Mouse (Mus musculus) forebrain, embryonic 14.5 days (tissue): ENCODE measurements around the gene Radil. TPM values are rescaled to one million over a fixed set of nuclear protein-coding genes. Genes with fewer than 3 reads are reported as not detected.

Experiments
- ATAC-seq: fragments of 200-750 bp; cut with Nextera tagmentation; 2 replicates; pipeline ENCODE4 v1.8.0; 2017; ENCODE audit warnings: mild to moderate bottlenecking, moderate library complexity
- DNase-seq: peaks from one replicate; pipeline ENCODE4 v3.0.0-alpha.2; 2015; ENCODE audit warnings: low spot score
- H3K27ac ChIP-seq: fragments of 300-500 bp; sonication (generic); 2 replicates; pipeline ENCODE4 v1.5.1; 2014; ENCODE audit warnings: low read depth, mild to moderate bottlenecking, control low read depth, low read length, moderate library complexity
- H3K27me3 ChIP-seq: fragments of 300-500 bp; sonication (generic); replicated peaks from 2 replicates; pipeline ENCODE4 v1.6.1; 2014; ENCODE audit warnings: low read length, control low read depth, mixed read lengths; ENCODE audit not compliant: control insufficient read depth, insufficient read depth
- H3K36me3 ChIP-seq: fragments of 300-500 bp; sonication (generic); 2 replicates; pipeline ENCODE4 v1.6.1; 2014; ENCODE audit warnings: low read length, control low read depth; ENCODE audit not compliant: control insufficient read depth, insufficient read depth
- H3K4me1 ChIP-seq: fragments of 300-500 bp; sonication (generic); 2 replicates; pipeline ENCODE4 v1.6.1; 2014; ENCODE audit warnings: antibody characterized with exemption, low read length, control low read depth; ENCODE audit not compliant: control insufficient read depth, insufficient read depth
- H3K4me2 ChIP-seq: fragments of 300-500 bp; sonication (generic); 2 replicates; pipeline ENCODE4 v1.6.1; 2014; ENCODE audit warnings: mild to moderate bottlenecking, control low read depth, low read length
- H3K4me3 ChIP-seq: fragments of 300-500 bp; sonication (generic); 2 replicates; pipeline ENCODE4 v1.5.1; 2014; ENCODE audit warnings: low read depth, low read length, control low read depth
- H3K9ac ChIP-seq: fragments of 300-500 bp; sonication (generic); 2 replicates; pipeline ENCODE4 v1.6.1; 2014; ENCODE audit warnings: mild to moderate bottlenecking, low read length, control low read depth, moderate library complexity
- H3K9me3 ChIP-seq: fragments of 300-500 bp; sonication (generic); replicated peaks from 2 replicates; pipeline ENCODE4 v1.6.1; 2016; ENCODE audit warnings: low read length, control low read depth, mixed read lengths; ENCODE audit not compliant: control insufficient read depth
- WGBS: fragments of 180-500 bp; shearing (Covaris S2); extraction: QIAGEN DNeasy Blood & Tissue Kit; methylation state at CpG from one replicate; pipeline ENCODE4 v1.1.7; 2014; 5-methylcytosine and 5-hydroxymethylcytosine counted together
- polyA plus RNA-seq: library from polyadenylated mRNA; unstranded; fragments of >200 nt; fragmentation: Nextera tagmentation; extraction: Ambion mirVana; gene quantifications from 2 replicates; pipeline ENCODE4 v1.2.1, GENCODE M21; 2014

Gene Radil
- polyA plus RNA-seq, 1 experiment from 2014 or later: 5.9 TPM

DNA sequence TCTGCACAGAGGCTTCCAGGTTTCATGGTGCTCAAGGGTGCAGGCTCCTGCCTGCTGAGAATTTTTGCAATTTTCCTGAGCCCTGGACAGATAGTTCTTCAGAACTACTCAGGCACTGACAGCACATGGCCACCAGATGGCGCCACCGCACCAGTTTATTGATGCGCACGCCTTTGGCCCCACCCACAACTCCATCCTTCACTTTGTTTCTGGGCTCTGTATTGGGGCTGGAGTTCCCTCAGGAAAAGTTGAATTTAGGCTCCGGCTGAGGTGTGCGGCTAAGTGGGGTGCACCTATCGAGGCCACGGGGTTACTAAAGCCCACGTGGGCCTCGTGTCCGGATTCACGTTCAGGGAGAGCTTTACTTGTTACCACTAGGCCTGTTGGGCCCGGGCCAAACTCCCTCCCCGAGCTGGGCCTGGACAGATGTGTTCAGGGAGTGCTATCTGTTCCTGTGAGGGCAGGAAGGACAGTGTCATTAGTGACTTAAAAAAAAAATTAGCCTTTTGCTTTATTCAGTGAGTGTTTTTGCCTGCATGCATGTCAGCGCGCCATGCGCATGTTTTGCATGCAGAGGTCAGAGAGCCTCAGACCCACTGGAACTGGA is 72.0 kb downstream of the Radil start:
- Histone ChIP-seq H3K4me2 (peak overlapping the region; percentile 25; the same call in 1 of the 2 replicates), H3K4me1 (no peaks in the 10 kb centered on the region; the same call in 1 of the 2 replicates), H3K9me3 (no peaks in the 10 kb centered on the region), H3K36me3 (peaks cover 16% of the 10 kb centered on the region; the same call in 1 of the 2 replicates), H3K27me3 (no peaks in the 10 kb centered on the region), H3K27ac (no peak overlapping the region), H3K9ac (no peak overlapping the region), H3K4me3 (no peak overlapping the region)
- ATAC-seq (peak; percentile 77), DNase-seq (peak; percentile 88)
- WGBS: 31% methylated on average over 17 of the region's 17 CpGs

DNA sequence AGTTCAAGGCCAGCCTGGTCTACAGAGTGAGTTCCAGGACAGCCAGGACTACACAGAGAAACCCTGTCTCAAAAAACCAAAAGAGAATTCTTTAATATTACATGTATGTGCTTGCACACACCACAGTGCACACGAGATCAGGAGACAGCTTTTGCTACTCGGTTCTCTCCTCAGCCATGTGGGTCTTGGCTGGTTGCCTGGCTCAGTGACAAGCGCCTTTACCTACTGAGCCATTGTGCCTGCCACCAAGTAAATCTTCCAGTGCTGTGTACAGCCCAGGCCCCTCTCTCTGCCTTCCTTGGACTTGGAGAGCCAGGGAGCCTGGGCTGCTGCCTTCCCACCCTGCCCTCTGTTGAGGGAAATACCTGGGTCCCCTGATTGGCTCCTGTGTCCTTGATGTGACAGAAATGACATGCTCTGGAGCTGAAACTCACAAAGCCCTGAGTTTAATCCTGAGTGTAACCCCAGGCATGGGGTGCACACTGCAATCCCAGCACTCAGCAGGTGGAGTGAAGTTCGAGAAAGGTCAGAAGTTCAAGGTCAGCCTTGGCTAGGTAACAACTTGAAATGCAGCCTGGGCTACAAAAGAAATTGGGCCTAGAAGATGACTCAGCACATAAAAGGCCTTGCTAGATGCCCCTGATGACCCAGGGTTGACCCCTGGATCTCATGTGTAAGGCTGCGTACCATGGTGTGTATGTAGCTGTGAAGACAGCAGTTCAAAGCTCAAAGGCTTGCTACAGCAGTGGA is 72.9 kb downstream of the Radil start:
- Histone ChIP-seq H3K36me3 (peaks cover 16% of the 10 kb centered on the region; the same call in 1 of the 2 replicates), H3K4me3 (no peak overlapping the region), H3K9me3 (no peaks in the 10 kb centered on the region), H3K4me2 (no peak overlapping the region), H3K4me1 (no peaks in the 10 kb centered on the region; the same call in 1 of the 2 replicates), H3K27me3 (no peaks in the 10 kb centered on the region), H3K9ac (no peak overlapping the region), H3K27ac (no peak overlapping the region)
- 75% methylated on average over 5 of the region's 5 CpGs for WGBS
- ATAC-seq (peak; percentile 5; the same call in 1 of the 2 replicates), DNase-seq (no peak)

DNA sequence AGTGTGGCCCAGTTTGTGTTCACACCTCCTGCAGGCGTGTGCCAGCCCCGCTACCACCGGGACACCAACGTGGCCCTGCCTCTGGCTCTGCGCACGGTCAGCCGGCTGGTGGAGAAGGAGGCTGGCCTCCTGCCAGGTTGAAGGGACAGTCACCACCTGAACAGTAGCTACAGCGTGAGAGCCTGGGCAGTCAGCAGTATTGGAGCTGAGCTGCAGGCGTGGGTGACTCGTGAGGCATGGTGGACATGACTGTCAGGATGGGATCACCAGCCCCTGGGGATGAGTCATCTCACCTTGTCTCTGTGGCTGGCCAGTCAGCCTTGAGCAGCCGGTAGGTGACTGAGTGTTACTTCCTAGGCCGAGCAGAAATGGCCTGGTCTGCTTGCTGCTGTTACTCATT is 73.6 kb downstream of the Radil start:
- DNase-seq: no peak
- Histone ChIP-seq H3K27me3 (no peaks in the 10 kb centered on the region), H3K4me3 (no peak overlapping the region), H3K4me1 (no peaks in the 10 kb centered on the region; the same call in 1 of the 2 replicates), H3K4me2 (no peak overlapping the region), H3K36me3 (peaks cover 18% of the 10 kb centered on the region; the same call in 1 of the 2 replicates), H3K9me3 (no peaks in the 10 kb centered on the region), H3K27ac (no peak overlapping the region), H3K9ac (no peak overlapping the region)
- WGBS: 88% methylated on average over 12 of the region's 12 CpGs
- no peak for ATAC-seq

DNA sequence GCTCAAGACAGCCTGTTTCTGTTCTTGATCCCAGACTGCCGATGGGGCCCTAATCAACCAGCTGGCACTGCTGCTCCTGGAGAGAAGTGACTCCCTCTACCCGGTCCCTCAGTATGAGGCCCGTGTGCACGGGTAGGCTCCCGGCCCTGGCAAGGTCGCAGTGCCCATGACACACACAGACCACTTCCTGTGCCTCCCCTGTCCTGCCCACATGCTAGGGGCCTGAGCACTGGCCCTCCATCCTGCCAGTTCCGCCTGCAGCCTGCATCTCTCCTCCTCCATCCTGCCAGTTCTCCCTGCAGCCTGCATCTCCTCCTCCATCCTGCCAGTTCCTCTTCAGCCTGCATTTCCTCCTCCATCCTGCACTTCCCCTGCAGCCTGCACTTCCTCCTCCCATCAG is 75.2 kb downstream of the Radil start:
- ATAC-seq: no peak
- Histone ChIP-seq H3K27me3 (no peaks in the 10 kb centered on the region), H3K27ac (no peak overlapping the region), H3K4me1 (no peaks in the 10 kb centered on the region; the same call in 1 of the 2 replicates), H3K9ac (no peak overlapping the region), H3K4me2 (no peak overlapping the region), H3K4me3 (no peak overlapping the region), H3K36me3 (peaks cover 24% of the 10 kb centered on the region; the same call in 1 of the 2 replicates), H3K9me3 (no peaks in the 10 kb centered on the region)
- no peak for DNase-seq
- WGBS: 84% methylated on average over 7 of the region's 7 CpGs

DNA sequence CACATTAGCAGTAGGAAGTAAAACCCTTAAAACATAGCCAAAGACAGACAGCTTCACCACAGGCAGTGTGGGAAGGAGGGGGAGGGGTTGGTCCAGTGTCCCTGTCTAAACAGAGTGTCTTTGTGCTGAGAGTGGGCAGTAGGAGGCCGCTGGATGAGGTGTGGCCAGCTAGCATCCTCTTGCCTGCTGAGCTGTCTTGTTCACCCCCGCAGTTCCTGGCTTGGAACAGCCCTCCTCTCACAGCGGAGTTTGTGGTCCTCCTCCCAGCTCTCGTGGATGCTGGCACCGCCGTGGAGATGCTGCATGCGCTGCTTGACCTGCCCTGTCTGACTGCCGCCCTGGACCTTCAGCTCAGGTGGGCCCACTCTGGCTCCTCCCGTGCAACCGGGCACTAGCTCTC is 77.2 kb downstream of the Radil start:
- Histone ChIP-seq H3K9me3 (no peaks in the 10 kb centered on the region), H3K4me2 (no peak overlapping the region), H3K36me3 (peaks cover 40% of the 10 kb centered on the region), H3K9ac (no peak overlapping the region), H3K4me1 (no peaks in the 10 kb centered on the region; the same call in 1 of the 2 replicates), H3K27ac (no peak overlapping the region), H3K4me3 (no peak overlapping the region), H3K27me3 (no peaks in the 10 kb centered on the region)
- no peak for ATAC-seq
- WGBS: 66% methylated on average over 10 of the region's 10 CpGs
- DNase-seq: no peak

DNA sequence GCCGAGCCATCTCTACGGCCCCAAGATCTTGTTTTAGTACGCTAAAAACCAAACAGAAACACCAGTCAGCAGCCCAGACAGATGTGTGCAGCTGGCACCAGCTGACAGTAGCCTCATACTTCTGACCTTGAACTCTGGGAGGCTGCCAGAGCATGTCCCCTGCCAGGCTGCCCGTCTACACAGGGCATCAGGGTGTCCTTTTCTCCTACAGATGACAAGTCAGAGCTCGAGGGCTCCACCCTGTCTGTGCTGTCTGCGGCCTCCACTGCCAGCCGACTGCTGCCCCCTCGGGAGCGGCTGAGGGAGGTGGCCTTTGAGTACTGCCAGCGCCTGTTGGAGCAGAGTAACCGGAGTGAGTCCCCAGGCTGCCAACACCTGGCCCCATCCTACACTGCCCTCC is 81.1 kb downstream of the Radil start:
- H3K9me3 ChIP-seq: no peaks in the 10 kb centered on the region
- no peak for ATAC-seq
- 91% methylated on average over 11 of the region's 11 CpGs for WGBS
- no peak overlapping the region for H3K4me2 ChIP-seq
- no peak overlapping the region for H3K4me3 ChIP-seq
- no peak for DNase-seq
- no peak overlapping the region for H3K9ac ChIP-seq
- no peak overlapping the region for H3K27ac ChIP-seq
- H3K36me3 ChIP-seq: peaks cover 41% of the 10 kb centered on the region
- peaks cover under 1% of the 10 kb centered on the region; the same call in 1 of the 2 replicates for H3K4me1 ChIP-seq
- no peaks in the 10 kb centered on the region for H3K27me3 ChIP-seq

DNA sequence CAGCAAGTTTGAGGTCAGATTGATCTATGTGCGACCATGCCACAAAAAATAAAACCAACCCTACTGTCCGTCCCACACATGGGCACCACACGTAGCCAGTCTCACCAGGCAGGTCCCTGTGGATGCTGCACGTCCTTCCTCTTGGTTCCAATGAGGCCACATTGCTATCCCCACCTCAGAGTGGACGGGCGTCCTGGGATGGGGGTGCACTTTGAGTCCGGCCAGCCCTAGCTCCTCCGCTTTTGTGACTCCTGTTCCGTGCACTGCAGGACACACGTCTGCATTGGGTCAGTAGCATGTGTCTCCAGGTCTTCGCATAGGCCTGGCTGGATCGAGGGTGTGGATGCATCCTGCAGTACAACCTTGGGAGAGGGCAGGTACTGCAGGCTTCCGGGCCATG is 82.5 kb downstream of the Radil start:
- Histone ChIP-seq H3K27ac (no peak overlapping the region), H3K27me3 (no peaks in the 10 kb centered on the region), H3K9ac (no peak overlapping the region), H3K4me1 (peaks cover 5% of the 10 kb centered on the region), H3K9me3 (no peaks in the 10 kb centered on the region), H3K36me3 (peaks cover 36% of the 10 kb centered on the region), H3K4me2 (no peak overlapping the region), H3K4me3 (no peak overlapping the region)
- WGBS: 93% methylated on average over 13 of the region's 13 CpGs
- DNase-seq (no peak), ATAC-seq (no peak)

DNA sequence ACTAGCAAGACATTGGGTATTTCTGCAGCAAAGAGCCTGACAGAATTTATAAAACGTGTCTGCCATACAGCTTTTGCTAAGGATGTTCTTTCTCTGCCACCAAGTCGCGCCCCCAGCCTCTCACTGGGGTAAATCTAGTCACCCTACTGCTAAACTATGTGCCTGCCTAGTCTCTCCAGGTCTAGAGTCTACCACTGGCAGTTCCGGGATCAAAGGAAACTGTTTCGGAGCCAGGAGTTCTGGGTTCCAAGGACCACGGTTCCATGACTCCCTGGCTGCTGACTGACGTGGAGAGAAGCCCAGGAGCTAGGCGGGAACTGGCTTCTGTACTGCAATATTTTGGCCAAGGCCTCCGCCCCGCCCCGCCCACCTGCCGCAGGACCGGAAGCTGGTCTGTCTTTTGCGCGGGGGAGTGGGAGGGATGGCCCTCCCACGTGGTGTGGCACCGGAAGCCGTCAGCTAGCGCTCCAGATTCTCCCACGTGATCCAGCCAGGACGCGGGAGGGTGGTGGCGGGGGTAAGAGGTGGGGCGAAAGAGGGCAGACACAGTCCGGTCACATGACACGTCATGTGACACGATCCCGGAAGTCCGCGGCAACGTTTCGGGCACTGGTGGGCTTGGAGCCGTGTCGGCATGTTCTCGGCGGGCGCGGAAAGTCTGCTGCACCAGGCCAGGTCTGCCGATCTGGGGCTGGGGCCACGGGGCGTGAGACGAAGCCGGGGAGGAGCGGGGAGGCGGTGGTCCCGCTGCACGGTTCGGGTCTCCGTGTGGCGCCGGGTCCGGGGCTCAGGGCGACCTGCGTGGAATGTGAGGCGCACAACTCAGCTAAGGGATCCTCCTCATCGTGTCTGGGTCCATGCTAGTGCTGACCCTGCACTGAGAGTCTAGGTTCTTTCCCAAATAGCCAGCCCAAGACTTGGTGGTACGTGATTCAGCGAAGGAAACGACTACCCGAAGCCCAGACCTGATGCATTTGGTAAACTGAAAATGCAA is 87.1 kb downstream of the Radil start, which contains the start of gene Ap5z1:
Ap5z1 (plus strand) TSS at position 484 of the 994 bp plus-strand sequence.
- Histone ChIP-seq H3K27ac (peak within 1 kb of the TSS; percentile 87), H3K4me3 (peak within 1 kb of the TSS; percentile 76), H3K4me2 (peak within 1 kb of the TSS; percentile 83), H3K9ac (peak within 1 kb of the TSS; percentile 73), H3K9me3 (no peaks in the 10 kb centered on the region), H3K27me3 (no peaks in the 10 kb centered on the region), H3K4me1 (peaks cover 7% of the 10 kb centered on the region), H3K36me3 (peaks cover 19% of the 10 kb centered on the region)
- 1% methylated on average over 60 of the region's 60 CpGs for WGBS
- ATAC-seq (peak; percentile 93), DNase-seq (peak; percentile 98)
